Mouse (Mus musculus) small intestine, adult 2 months (tissue): Measurements from ENCODE around the gene Slc35b1. TPM values are rescaled to one million over a fixed set of nuclear protein-coding genes. Genes with fewer than 3 reads are reported as not detected.
A peak's percentile ranks its signal among the peaks of the same experiment; 100 is the strongest.

Source experiments
- H3K27ac ChIP-seq: fragments of 200-500 bp; 2 replicates; pipeline ENCODE4 v1.5.1; 2012; ENCODE audit warnings: low read depth, low read length, control low read depth, inconsistent platforms; ENCODE audit not compliant: insufficient read depth
- H3K27me3 ChIP-seq: fragments of 200-500 bp; 2 replicates; pipeline ENCODE4 v1.6.1; 2012; ENCODE audit warnings: mild to moderate bottlenecking, moderate library complexity, low read length, inconsistent platforms; ENCODE audit not compliant: control insufficient read depth, insufficient read depth
- H3K36me3 ChIP-seq: fragments of 200-500 bp; 2 replicates; pipeline ENCODE4 v1.6.1; 2012; ENCODE audit warnings: mild to moderate bottlenecking, low read length, control low read depth, inconsistent platforms; ENCODE audit not compliant: control insufficient read depth, insufficient read depth
- H3K4me1 ChIP-seq: fragments of 200-500 bp; 2 replicates; pipeline ENCODE4 v1.6.1; 2012; ENCODE audit warnings: low read length, inconsistent platforms, mixed read lengths; ENCODE audit not compliant: control insufficient read depth, insufficient read depth, insufficient read length
- H3K4me3 ChIP-seq: fragments of 200-500 bp; 2 replicates; pipeline ENCODE4 v1.5.1; 2012; ENCODE audit warnings: low read depth, mild to moderate bottlenecking, control low read depth, inconsistent platforms, low read length, moderate library complexity
- CTCF ChIP-seq: fragments of 200-500 bp; IDR thresholded peaks from 2 replicates; pipeline ENCODE4 v1.5.1; 2012; ENCODE audit warnings: low read depth, mild to moderate bottlenecking, control low read depth, inconsistent platforms, low read length, moderate library complexity, mixed read lengths; ENCODE audit not compliant: insufficient replicate concordance, insufficient read length; ENCODE audit errors: extremely low read depth
- POLR2A ChIP-seq: fragments of 200-500 bp; IDR thresholded peaks from 2 replicates; pipeline ENCODE4 v1.6.1; 2012; ENCODE audit warnings: low read depth, mild to moderate bottlenecking, control low read depth, inconsistent platforms, low read length, moderate library complexity
- WGBS: fragments of 180-500 bp; shearing (Covaris S2); methylation state at CpG from one replicate; pipeline ENCODE4 v1.1.7; 2018; 5-methylcytosine and 5-hydroxymethylcytosine counted together
- polyA plus RNA-seq: library from polyadenylated mRNA; depleted of rRNA; stranded (reverse); fragments of >200 nt; gene quantifications from 2 replicates; pipeline ENCODE4 v1.2.3, GENCODE M21; 2012

Slc35b1 gene
- polyA plus RNA-seq, 1 experiment = 151 TPM

- Histone ChIP-seq H3K4me3 (peak within 1 kb of the TSS; percentile 67), H3K4me1 (peaks cover 2% of the 10 kb centered on the region), H3K36me3 (peaks cover 3% of the 10 kb centered on the region; the same call in 1 of the 2 replicates), H3K27ac (peak within 1 kb of the TSS; percentile 95), H3K27me3 (no peaks in the 10 kb centered on the region)
- TF ChIP-seq POLR2A = no peak
- no peak for TF ChIP-seq CTCF
- WGBS = 1% methylated on average over 45 of the region's 58 CpGs
These were observed 29.4 kb downstream of the Slc35b1 start, which contains the start of gene Spop for GRCm38 (mm10) chr11:95413641-95414535. Gene Spop, plus strand, starts transcription at chr11:95414080.

- WGBS = under 1% methylated on average over 28 of the region's 28 CpGs
- peaks cover 2% of the 10 kb centered on the region for H3K4me1 ChIP-seq
- peak overlapping the region; percentile 67 for H3K4me3 ChIP-seq
- H3K36me3 ChIP-seq = peaks cover 3% of the 10 kb centered on the region; the same call in 1 of the 2 replicates
- no peaks in the 10 kb centered on the region for H3K27me3 ChIP-seq
- TF ChIP-seq POLR2A (peak; percentile 51; the same call in 1 of the 2 replicates), CTCF (0 out of 2 replicates have a peak, but pooled peaks have one; percentile 32)
- peak overlapping the region; percentile 95 for H3K27ac ChIP-seq
These were observed 30.2 kb downstream of the Slc35b1 start for GRCm38 (mm10) chr11:95414536-95415161.

GRCm38 (mm10) chr11:95415931-95416330 lies 31.4 kb downstream of the Slc35b1 start:
- H3K27ac ChIP-seq = no peak overlapping the region

GRCm38 (mm10) chr11:95417341-95417740 lies 32.8 kb downstream of the Slc35b1 start:
- no peak for TF ChIP-seq POLR2A
- no peak for TF ChIP-seq CTCF
- Histone ChIP-seq H3K27ac (no peak overlapping the region), H3K4me3 (no peak overlapping the region), H3K4me1 (peaks cover 2% of the 10 kb centered on the region), H3K36me3 (peaks cover 5% of the 10 kb centered on the region; the same call in 1 of the 2 replicates), H3K27me3 (no peaks in the 10 kb centered on the region)
- 68% methylated on average over 5 of the region's 5 CpGs for WGBS

More at GRCm38 (mm10) chr11:95415931-95416330, 31.4 kb downstream of the Slc35b1 start:
- H3K36me3 ChIP-seq = peaks cover 5% of the 10 kb centered on the region; the same call in 1 of the 2 replicates
- TF ChIP-seq CTCF = no peak
- no peak for TF ChIP-seq POLR2A
- H3K4me3 ChIP-seq = no peak overlapping the region
- H3K4me1 ChIP-seq = peaks cover 2% of the 10 kb centered on the region
- H3K27me3 ChIP-seq = no peaks in the 10 kb centered on the region

GRCm38 (mm10) chr11:95420880-95421435 lies 36.5 kb downstream of the Slc35b1 start:
- 57% methylated on average over 2 of the region's 2 CpGs for WGBS
- H3K36me3 ChIP-seq = peaks cover 6% of the 10 kb centered on the region
- H3K4me1 ChIP-seq = peaks cover 2% of the 10 kb centered on the region
- H3K27me3 ChIP-seq = no peaks in the 10 kb centered on the region
- TF ChIP-seq CTCF (no peak), POLR2A (no peak)
- no peak overlapping the region for H3K4me3 ChIP-seq
- no peak overlapping the region for H3K27ac ChIP-seq

- Histone ChIP-seq H3K27ac (no peak overlapping the region), H3K4me3 (no peak overlapping the region), H3K4me1 (peaks cover 2% of the 10 kb centered on the region; the same call in 1 of the 2 replicates), H3K27me3 (no peaks in the 10 kb centered on the region), H3K36me3 (peaks cover 3% of the 10 kb centered on the region; the same call in 1 of the 2 replicates)
- TF ChIP-seq CTCF (no peak), POLR2A (no peak)
- 87% methylated on average over 3 of the region's 3 CpGs for WGBS
These were observed 39.0 kb downstream of the Slc35b1 start for GRCm38 (mm10) chr11:95423505-95423904.
